In the genomic region with DNA sequence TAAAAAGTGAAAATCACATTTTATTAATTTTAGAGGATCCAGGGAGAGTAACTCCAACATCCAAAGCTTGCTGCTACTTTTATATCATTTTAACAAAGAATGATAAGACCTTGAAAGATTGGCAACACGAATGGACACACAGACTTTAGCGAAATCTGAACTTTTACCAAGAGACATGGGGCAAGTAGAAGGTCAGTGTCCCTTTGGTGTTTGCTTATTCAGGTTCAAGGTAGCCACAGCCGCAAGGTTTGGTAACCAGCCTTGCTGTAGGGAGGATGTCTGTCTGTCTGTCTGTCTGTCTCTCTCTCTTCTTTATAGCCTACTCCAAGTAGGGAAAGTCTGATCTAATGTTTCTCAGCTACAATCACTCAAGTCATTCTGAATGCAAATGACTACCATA, we compare ENCODE assay signal across 28 mouse cellular contexts.
"Had no signal": no experiment of that assay in that cellular context is flagged by ENCODE, and none has a peak within 500 bp of the region (broad histone marks: within the 10 kb centered on the region; RNA-seq: fewer than 3 reads in every experiment).

No protein-coding gene starts in this region.

- H3K27me3 ChIP-seq: embryonic facial prominence, embryonic 12.5 days; embryonic facial prominence, embryonic 13.5 days; embryonic facial prominence, embryonic 15.5 days; forebrain, embryonic 12.5 days; forebrain, embryonic 13.5 days; forebrain, embryonic 15.5 days had no signal

- H3K4me2 ChIP-seq: embryonic facial prominence, embryonic 12.5 days; embryonic facial prominence, embryonic 13.5 days; embryonic facial prominence, embryonic 15.5 days; forebrain, embryonic 12.5 days; forebrain, embryonic 13.5 days; forebrain, embryonic 15.5 days had no signal

- DNase-seq: cerebellum, adult 8-10 months; cerebellum, adult 9-10 months; cerebellum, adult 9-11 months; cerebellum, postnatal 10 days; cerebellum, postnatal 14 days; cerebellum, postnatal 25 days; cerebellum, postnatal 36 days; embryo, embryonic 11 days; forebrain, postnatal 0 days; gastrocnemius, adult 2 months; gastrocnemius, postnatal 10 days; gastrocnemius, postnatal 14 days; gastrocnemius, postnatal 25 days; gastrocnemius, postnatal 36 days; heart, adult 11 months; heart, adult 18-20 months; heart, adult 2 months had no signal

- H3K9me3 ChIP-seq: embryonic facial prominence, embryonic 10.5 days; embryonic facial prominence, embryonic 12.5 days; embryonic facial prominence, embryonic 13.5 days; embryonic facial prominence, embryonic 15.5 days; forebrain, embryonic 10.5 days; forebrain, embryonic 12.5 days; forebrain, embryonic 13.5 days; forebrain, embryonic 15.5 days had no signal

- H3K36me3 ChIP-seq: embryonic facial prominence, embryonic 10.5 days; embryonic facial prominence, embryonic 12.5 days; embryonic facial prominence, embryonic 13.5 days; embryonic facial prominence, embryonic 15.5 days; forebrain, embryonic 10.5 days; forebrain, embryonic 12.5 days; forebrain, embryonic 15.5 days had no signal

- H3K27ac ChIP-seq: embryonic facial prominence, embryonic 10.5 days; embryonic facial prominence, embryonic 12.5 days; embryonic facial prominence, embryonic 13.5 days; embryonic facial prominence, embryonic 15.5 days; forebrain, embryonic 10.5 days; forebrain, embryonic 12.5 days; forebrain, embryonic 13.5 days; forebrain, embryonic 15.5 days; gastrocnemius, adult 2 months; heart, adult 2 months had no signal

- H3K4me3 ChIP-seq: embryonic facial prominence, embryonic 10.5 days; embryonic facial prominence, embryonic 12.5 days; embryonic facial prominence, embryonic 13.5 days; embryonic facial prominence, embryonic 15.5 days; erythroblast, embryonic 14.5 days; forebrain, embryonic 10.5 days; forebrain, embryonic 12.5 days; forebrain, embryonic 13.5 days; forebrain, embryonic 15.5 days; gastrocnemius, adult 2 months; heart, adult 2 months had no signal

- H3K4me1 ChIP-seq: embryonic facial prominence, embryonic 10.5 days; embryonic facial prominence, embryonic 12.5 days; embryonic facial prominence, embryonic 13.5 days; embryonic facial prominence, embryonic 15.5 days; forebrain, embryonic 10.5 days; forebrain, embryonic 12.5 days; forebrain, embryonic 13.5 days; forebrain, embryonic 15.5 days had no signal

- ATAC-seq: forebrain, embryonic 13.5 days; forebrain, embryonic 14.5 days; forebrain, embryonic 15.5 days; forebrain, embryonic 16.5 days; forebrain, postnatal 0 days had no signal

- H3K9ac ChIP-seq: embryonic facial prominence, embryonic 12.5 days; embryonic facial prominence, embryonic 13.5 days; embryonic facial prominence, embryonic 15.5 days; forebrain, embryonic 12.5 days; forebrain, embryonic 13.5 days; forebrain, embryonic 15.5 days; forebrain, postnatal 0 days had no signal
